Mouse (Mus musculus) thymus, postnatal 25 days (tissue): Measurements from ENCODE around the gene Mettl27.
A peak's percentile ranks its signal among the peaks of the same experiment; 100 is the strongest.
"Not testable (repeated sequence)": the region's sequence is repeated elsewhere in the genome, so short reads cannot be mapped to it uniquely, and the experiment has no call there.

Source experiments
- DNase-seq: peaks from one replicate; pipeline ENCODE4 v3.0.0; 2022

Gene Mettl27

GRCm38 (mm10) chr5:134921106-134921505, 11.1 kb upstream of the Mettl27 start:
- no peak for DNase-seq

- DNase-seq, result no peak
Measured at GRCm38 (mm10) chr5:134923141-134923540, 9.0 kb upstream of the Mettl27 start.

GRCm38 (mm10) chr5:134926726-134927125, 5.4 kb upstream of the Mettl27 start:
- DNase-seq, result no peak

- no peak for DNase-seq
Measured at GRCm38 (mm10) chr5:134929988-134930387, 2.2 kb upstream of the Mettl27 start.

- DNase-seq, result peak; percentile 76
Measured at GRCm38 (mm10) chr5:134932903-134933276, 722 bp downstream of the Mettl27 start.

- DNase-seq, result peak; percentile 63
Measured at GRCm38 (mm10) chr5:134933281-134933680, 1.1 kb downstream of the Mettl27 start.

- DNase-seq, result not testable (repeated sequence)
Measured at GRCm38 (mm10) chr5:134933686-134934085, 1.5 kb downstream of the Mettl27 start.

- no peak for DNase-seq
Measured at GRCm38 (mm10) chr5:134934666-134935065, 2.5 kb downstream of the Mettl27 start.

- no peak for DNase-seq
Measured at GRCm38 (mm10) chr5:134936051-134936450, 3.9 kb downstream of the Mettl27 start.

- no peak for DNase-seq
Measured at GRCm38 (mm10) chr5:134936626-134937185, 4.5 kb downstream of the Mettl27 start.

GRCm38 (mm10) chr5:134939069-134939468, 6.9 kb downstream of the Mettl27 start:
- no peak for DNase-seq

GRCm38 (mm10) chr5:134939554-134939953, 7.4 kb downstream of the Mettl27 start:
- not testable (repeated sequence) for DNase-seq

GRCm38 (mm10) chr5:134941472-134942209, 9.5 kb downstream of the Mettl27 start:
- DNase-seq, result peak; percentile 69

GRCm38 (mm10) chr5:134942740-134943139, 10.6 kb downstream of the Mettl27 start:
- no peak for DNase-seq

GRCm38 (mm10) chr5:134944179-134944578, 12.0 kb downstream of the Mettl27 start:
- no peak for DNase-seq

GRCm38 (mm10) chr5:134945266-134945959, 13.2 kb downstream of the Mettl27 start:
- DNase-seq, result no peak

GRCm38 (mm10) chr5:134946063-134946856, 14.1 kb downstream of the Mettl27 start:
- DNase-seq, result no peak

GRCm38 (mm10) chr5:134946857-134947255, 14.7 kb downstream of the Mettl27 start, which contains the start of gene Cldn4:
Cldn4 (minus strand) TSS chr5:134946934.
- peak; percentile 82 for DNase-seq

- DNase-seq, result peak; percentile 41
Measured at GRCm38 (mm10) chr5:134947420-134948084, 15.4 kb downstream of the Mettl27 start.

GRCm38 (mm10) chr5:134948085-134948439, 15.9 kb downstream of the Mettl27 start:
- DNase-seq, result no peak

- peak; percentile 63 for DNase-seq
Measured at GRCm38 (mm10) chr5:134951053-134951884, 19.1 kb downstream of the Mettl27 start.

GRCm38 (mm10) chr5:134955491-134955890, 23.3 kb downstream of the Mettl27 start:
- no peak for DNase-seq
